ENCODE assay signal across 16 mouse cellular contexts in the genomic region with DNA sequence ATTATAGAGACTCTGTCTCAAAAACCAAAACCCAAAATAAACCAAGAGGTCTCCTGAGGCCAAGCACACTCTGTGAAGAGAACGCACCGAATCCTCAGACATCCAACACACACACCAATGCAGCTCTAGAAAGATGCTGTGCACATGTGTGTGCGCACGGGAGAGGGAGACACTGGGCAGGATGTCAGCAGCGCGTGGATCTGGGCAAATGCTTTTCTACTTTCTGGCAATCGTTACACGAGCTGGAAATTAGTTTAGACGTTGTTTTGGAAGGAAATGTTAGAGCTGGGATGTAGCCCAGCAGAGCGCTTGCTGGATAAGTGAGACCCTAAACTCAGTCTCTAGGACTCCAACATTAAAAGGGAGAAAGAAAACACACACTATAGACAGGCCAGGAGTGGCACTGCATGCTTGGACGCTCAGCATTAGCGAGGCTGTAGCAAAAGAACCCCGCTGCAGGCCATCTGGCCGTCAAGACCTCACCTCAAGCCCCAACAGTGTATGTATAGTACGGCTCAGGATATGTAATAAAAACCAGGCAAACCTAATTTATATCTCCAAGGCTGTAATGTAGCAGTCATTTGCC. TPM values are rescaled to one million over a fixed set of nuclear protein-coding genes. Genes with fewer than 3 reads are reported as not detected.
DNase-seq lines count a peak whose midpoint lies in the region; ATAC-seq lines count a peak whose summit lies in the region.
"Had no signal": no experiment of that assay in that cellular context is flagged by ENCODE, and none has a peak within 500 bp of the region (broad histone marks: within the 10 kb centered on the region; RNA-seq: fewer than 3 reads in every experiment).

No protein-coding gene starts in this region.

- no peak for DNase-seq in hindbrain, embryonic 14.5 days (ENCODE audit: low spot score)
- peak; percentile 43 for DNase-seq in right cerebral cortex, postnatal 4 days
- DNase-seq in right cerebral cortex, adult 2 months (ENCODE audit: low spot score in 2 of 2), result no peak
- no peak for DNase-seq in adrenal gland, postnatal 14 days
- no peak for DNase-seq in urinary bladder, postnatal 25 days (ENCODE audit: low spot score)
- DNase-seq: kidney, postnatal 10 days; layer of hippocampus, postnatal 36 days; liver; spleen, adult 18-20 months had no signal

- H3K9ac ChIP-seq in forebrain, embryonic 15.5 days (replicated peaks), result no peak overlapping the region
- no peak overlapping the region for H3K9ac ChIP-seq in forebrain, embryonic 12.5 days
- H3K9ac ChIP-seq in hindbrain, embryonic 16.5 days (ENCODE audit: low read depth, low read length), result no peak overlapping the region
- no peak overlapping the region for H3K9ac ChIP-seq in hindbrain, embryonic 14.5 days
- H3K9ac ChIP-seq: heart, embryonic 13.5 days had no signal

- H3K27me3 ChIP-seq in forebrain, embryonic 15.5 days, result no peaks in the 10 kb centered on the region
- H3K27me3 ChIP-seq in forebrain, embryonic 12.5 days, result no peaks in the 10 kb centered on the region
- H3K27me3 ChIP-seq in hindbrain, embryonic 16.5 days (replicated peaks; ENCODE audit: control insufficient read depth, insufficient read depth, low read length), result no peaks in the 10 kb centered on the region
- no peaks in the 10 kb centered on the region for H3K27me3 ChIP-seq in hindbrain, embryonic 14.5 days (ENCODE audit: control insufficient read depth, insufficient read depth, low read length)
- H3K27me3 ChIP-seq: heart, embryonic 13.5 days had no signal

- WGBS in forebrain, embryonic 15.5 days, result 63% methylated on average over 15 of the region's 15 CpGs
- 81% methylated on average over 15 of the region's 15 CpGs for WGBS in forebrain, embryonic 12.5 days
- WGBS in hindbrain, embryonic 16.5 days, result 69% methylated on average over 15 of the region's 15 CpGs
- 79% methylated on average over 15 of the region's 15 CpGs for WGBS in hindbrain, embryonic 14.5 days

- no peak overlapping the region for H3K4me3 ChIP-seq in forebrain, embryonic 15.5 days
- H3K4me3 ChIP-seq in forebrain, embryonic 12.5 days (replicated peaks), result no peak overlapping the region
- H3K4me3 ChIP-seq in hindbrain, embryonic 16.5 days (ENCODE audit: low read length), result no peak overlapping the region
- H3K4me3 ChIP-seq in hindbrain, embryonic 14.5 days (replicated peaks; ENCODE audit: low read length), result no peak overlapping the region
- H3K4me3 ChIP-seq: heart, embryonic 13.5 days; midbrain, embryonic 10.5 days had no signal

- H3K4me2 ChIP-seq in forebrain, embryonic 15.5 days (replicated peaks), result no peak overlapping the region
- no peak overlapping the region for H3K4me2 ChIP-seq in forebrain, embryonic 12.5 days
- no peak overlapping the region for H3K4me2 ChIP-seq in hindbrain, embryonic 16.5 days (ENCODE audit: low read length)
- no peak overlapping the region for H3K4me2 ChIP-seq in hindbrain, embryonic 14.5 days (replicated peaks)
- H3K4me2 ChIP-seq: heart, embryonic 13.5 days had no signal

- H3K9me3 ChIP-seq in forebrain, embryonic 15.5 days, result no peaks in the 10 kb centered on the region
- H3K9me3 ChIP-seq in forebrain, embryonic 12.5 days, result no peaks in the 10 kb centered on the region
- H3K9me3 ChIP-seq in hindbrain, embryonic 16.5 days (ENCODE audit: control insufficient read depth, low read length), result no peaks in the 10 kb centered on the region
- H3K9me3 ChIP-seq in hindbrain, embryonic 14.5 days (ENCODE audit: control insufficient read depth, low read length), result no peaks in the 10 kb centered on the region
- H3K9me3 ChIP-seq: heart, embryonic 13.5 days; midbrain, embryonic 10.5 days had no signal

- H3K4me1 ChIP-seq in forebrain, embryonic 15.5 days, result peaks cover 11% of the 10 kb centered on the region; the same call in 1 of the 2 replicates
- no peaks in the 10 kb centered on the region for H3K4me1 ChIP-seq in forebrain, embryonic 12.5 days
- 0 out of 2 replicates have a peak, but pooled peaks cover 4% of the 10 kb centered on the region for H3K4me1 ChIP-seq in hindbrain, embryonic 16.5 days (ENCODE audit: control insufficient read depth, insufficient read depth, low read depth, low read length)
- H3K4me1 ChIP-seq in hindbrain, embryonic 14.5 days (replicated peaks; ENCODE audit: control insufficient read depth, insufficient read depth, low read length), result no peaks in the 10 kb centered on the region
- H3K4me1 ChIP-seq: midbrain, embryonic 10.5 days had no signal

- peaks cover 26% of the 10 kb centered on the region for H3K36me3 ChIP-seq in forebrain, embryonic 15.5 days
- peaks cover 57% of the 10 kb centered on the region for H3K36me3 ChIP-seq in forebrain, embryonic 12.5 days (replicated peaks)
- H3K36me3 ChIP-seq in hindbrain, embryonic 16.5 days (ENCODE audit: control insufficient read depth, insufficient read depth, low read length), result peaks cover 13% of the 10 kb centered on the region
- H3K36me3 ChIP-seq in hindbrain, embryonic 14.5 days (replicated peaks; ENCODE audit: control insufficient read depth, insufficient read depth), result peaks cover 73% of the 10 kb centered on the region

- ATAC-seq in forebrain, embryonic 15.5 days (replicated peaks), result peak; percentile 35; the same call in 1 of the 2 replicates
- no peak for ATAC-seq in forebrain, embryonic 12.5 days (ENCODE audit: low FRiP score)
- peak; percentile 42; the same call in 1 of the 2 replicates for ATAC-seq in hindbrain, embryonic 16.5 days
- ATAC-seq in hindbrain, embryonic 14.5 days (ENCODE audit: low FRiP score), result no peak
- ATAC-seq: activated CD4-positive, CD25-positive, alpha-beta regulatory T cell, adult 4 months; inflammation-experienced regulatory T-cells, adult 6 months had no signal

- no peak overlapping the region for H3K27ac ChIP-seq in forebrain, embryonic 15.5 days (replicated peaks)
- no peak overlapping the region for H3K27ac ChIP-seq in forebrain, embryonic 12.5 days
- H3K27ac ChIP-seq in hindbrain, embryonic 16.5 days (ENCODE audit: low read depth, low read length), result peak overlapping the region; percentile 29; the same call in 1 of the 2 replicates
- no peak overlapping the region for H3K27ac ChIP-seq in hindbrain, embryonic 14.5 days
- H3K27ac ChIP-seq: heart, embryonic 13.5 days; midbrain, embryonic 10.5 days had no signal

RNA-seq across cellular contexts. Expression of gene Cdc42bpb, which starts 44.4 kb away (rescaled TPM):
- polyA plus RNA-seq in forebrain, embryonic 15.5 days (2015; fragmentation: Nextera tagmentation; extraction: Ambion mirVana), result 33.9 and 35.5 TPM in 2 replicates
- 38.9 and 41.6 TPM in 2 replicates for polyA plus RNA-seq in forebrain, embryonic 12.5 days (2016; fragmentation: Nextera tagmentation; extraction: Ambion mirVana)
- polyA plus RNA-seq in hindbrain, embryonic 16.5 days (2015; fragmentation: Nextera tagmentation; extraction: Ambion mirVana), result 35.3 and 40.4 TPM in 2 replicates
- 48.1 and 48.3 TPM in 2 replicates for polyA plus RNA-seq in hindbrain, embryonic 14.5 days (2014; fragmentation: Nextera tagmentation; extraction: Ambion mirVana)
- total RNA-seq in adrenal gland, postnatal 14 days (2021), result 133 and 149 TPM in 2 replicates

Comparison
In these comparisons a context has a peak if more than half of its experiments do, and no peak if none do; other contexts are left out.
1. ATAC-seq: peak in forebrain, embryonic 15.5 days (single experiment) and hindbrain, embryonic 16.5 days (single experiment); none in forebrain, embryonic 12.5 days (single experiment) and hindbrain, embryonic 14.5 days (single experiment).